Comparison of ENCODE assay signal across 19 mouse cellular contexts in genomic region chr10:87272133-87272622, GRCm38 (mm10).
A peak's percentile ranks its signal among the peaks of the same experiment; 100 is the strongest.
DNase-seq lines count a peak whose midpoint lies in the region; ATAC-seq and TF ChIP-seq lines count a peak whose summit lies in the region.
"Had no signal": no experiment of that assay in that cellular context is flagged by ENCODE, and none has a peak within 500 bp of the region (broad histone marks: within the 10 kb centered on the region; RNA-seq: fewer than 3 reads in every experiment).

No protein-coding gene starts in this region.

- no peak overlapping the region for H3K4me2 ChIP-seq in lung, postnatal 0 days (replicated peaks; ENCODE audit: low read depth, low read length)
- H3K4me2 ChIP-seq in forebrain, embryonic 13.5 days, result no peak overlapping the region
- no peak overlapping the region for H3K4me2 ChIP-seq in stomach, embryonic 16.5 days (ENCODE audit: low read depth, low read length)
- H3K4me2 ChIP-seq: heart, embryonic 11.5 days; hindbrain, embryonic 15.5 days had no signal

- TF ChIP-seq EP300 in lung, postnatal 0 days (IDR thresholded peaks at IDR 0.05), result no peak

- H3K36me3 ChIP-seq in lung, postnatal 0 days (ENCODE audit: insufficient read depth, low read length), result no peaks in the 10 kb centered on the region
- no peaks in the 10 kb centered on the region for H3K36me3 ChIP-seq in forebrain, embryonic 13.5 days (ENCODE audit: poor library complexity, severe bottlenecking)
- H3K36me3 ChIP-seq in stomach, embryonic 16.5 days (ENCODE audit: control insufficient read depth, insufficient read depth, low read length), result no peaks in the 10 kb centered on the region
- H3K36me3 ChIP-seq: embryonic facial prominence, embryonic 10.5 days; hindbrain, embryonic 15.5 days; limb, embryonic 10.5 days had no signal

- 46% methylated on average over 8 of the region's 8 CpGs for WGBS in lung, postnatal 0 days
- 35% methylated on average over 8 of the region's 8 CpGs for whole genome bisulfite sequencing in forebrain, embryonic 13.5 days
- 40% methylated on average over 8 of the region's 8 CpGs for WGBS in stomach, embryonic 16.5 days

- peak; percentile 2 for DNase-seq in embryo, embryonic 11 days
- no peak for DNase-seq in embryo, embryonic 9.5 days (ENCODE audit: extremely low spot score)
- DNase-seq in lung, postnatal 0 days (ENCODE audit: low spot score), result peak; percentile 9
- DNase-seq in lung, postnatal 4 days, result no peak
- DNase-seq in urinary bladder, postnatal 4 days (ENCODE audit: low spot score in 2 of 2), result no peak
- DNase-seq: adrenal gland, postnatal 25 days; cerebellum, adult 9-10 months; gastrocnemius, postnatal 14 days; kidney, adult 2 months; kidney, postnatal 10 days; liver; right cerebral cortex, postnatal 4 days; thymus, postnatal 25 days had no signal

- H3K4me3 ChIP-seq in lung, postnatal 0 days (ENCODE audit: low read depth, low read length), result no peak overlapping the region
- no peak overlapping the region for H3K4me3 ChIP-seq in forebrain, embryonic 13.5 days
- H3K4me3 ChIP-seq in stomach, embryonic 16.5 days (replicated peaks; ENCODE audit: low read length), result no peak overlapping the region
- H3K4me3 ChIP-seq: embryonic facial prominence, embryonic 10.5 days; hindbrain, embryonic 15.5 days; limb, embryonic 10.5 days had no signal

- H3K9ac ChIP-seq in lung, postnatal 0 days (replicated peaks; ENCODE audit: low read depth), result no peak overlapping the region
- no peak overlapping the region for H3K9ac ChIP-seq in forebrain, embryonic 13.5 days
- H3K9ac ChIP-seq in stomach, embryonic 16.5 days (ENCODE audit: low read length), result no peak overlapping the region
- H3K9ac ChIP-seq: hindbrain, embryonic 15.5 days had no signal

- no peak for TF ChIP-seq CTCF in lung, postnatal 0 days (IDR thresholded peaks at IDR 0.05)

- H3K27me3 ChIP-seq in lung, postnatal 0 days (replicated peaks; ENCODE audit: insufficient read depth, low read length), result no peaks in the 10 kb centered on the region
- no peaks in the 10 kb centered on the region for H3K27me3 ChIP-seq in forebrain, embryonic 13.5 days
- H3K27me3 ChIP-seq in stomach, embryonic 16.5 days (ENCODE audit: control insufficient read depth, insufficient read depth, low read length), result no peaks in the 10 kb centered on the region
- H3K27me3 ChIP-seq: hindbrain, embryonic 15.5 days had no signal

- H3K4me1 ChIP-seq in lung, postnatal 0 days (ENCODE audit: insufficient read depth, low read depth, low read length), result no peaks in the 10 kb centered on the region
- peaks cover 10% of the 10 kb centered on the region; the same call in 1 of the 2 replicates for H3K4me1 ChIP-seq in forebrain, embryonic 13.5 days
- H3K4me1 ChIP-seq in stomach, embryonic 16.5 days (ENCODE audit: control insufficient read depth, insufficient read depth, low read length), result no peaks in the 10 kb centered on the region
- H3K4me1 ChIP-seq: embryonic facial prominence, embryonic 10.5 days; hindbrain, embryonic 15.5 days; limb, embryonic 10.5 days had no signal

- H3K9me3 ChIP-seq in lung, postnatal 0 days (ENCODE audit: low read length), result no peaks in the 10 kb centered on the region
- no peaks in the 10 kb centered on the region for H3K9me3 ChIP-seq in forebrain, embryonic 13.5 days (replicated peaks)
- no peaks in the 10 kb centered on the region for H3K9me3 ChIP-seq in stomach, embryonic 16.5 days (replicated peaks; ENCODE audit: control insufficient read depth, low read length)
- H3K9me3 ChIP-seq: embryonic facial prominence, embryonic 10.5 days; hindbrain, embryonic 15.5 days; limb, embryonic 10.5 days had no signal

- H3K27ac ChIP-seq in lung, postnatal 0 days (ENCODE audit: low read length), result no peak overlapping the region
- H3K27ac ChIP-seq in forebrain, embryonic 13.5 days, result no peak overlapping the region
- peak overlapping the region; percentile 64; the same call in 1 of the 2 replicates for H3K27ac ChIP-seq in stomach, embryonic 16.5 days (ENCODE audit: low read length)
- H3K27ac ChIP-seq: embryonic facial prominence, embryonic 10.5 days; hindbrain, embryonic 15.5 days; limb, embryonic 10.5 days had no signal

- ATAC-seq in lung, postnatal 0 days, result no peak
- ATAC-seq in forebrain, embryonic 13.5 days, result peak; percentile 41; the same call in 1 of the 2 replicates
- ATAC-seq in stomach, embryonic 16.5 days (ENCODE audit: insufficient read depth, low FRiP score), result peak; percentile 86

Comparison
In these comparisons a context has a peak if more than half of its experiments do, and no peak if none do; other contexts are left out.
1. DNase-seq: peak in embryo, embryonic 11 days (single experiment) and lung, postnatal 0 days (single experiment); none in embryo, embryonic 9.5 days (single experiment), lung, postnatal 4 days (0 of 2) and urinary bladder, postnatal 4 days (0 of 2).